Mouse (Mus musculus) fat pad, adult 2 months (tissue): ENCODE data around the gene Gm17660.

Experiments used
- DNase-seq: peaks from one replicate; pipeline ENCODE4 v3.0.0-alpha.2; 2011; ENCODE audit warnings: low read depth, low spot score; ENCODE audit errors: extremely low read depth

Gm17660 gene

GRCm38 (mm10) chr5:104077508-104077907 lies at the start of gene Gm17660:
Gm17660 (minus strand) TSS chr5:104077608.
- DNase-seq = no peak

GRCm38 (mm10) chr5:104126561-104127320 lies 49.3 kb upstream of the Gm17660 start:
- no peak for DNase-seq

- DNase-seq = no peak
Measured at GRCm38 (mm10) chr5:104124016-104124658, 46.7 kb upstream of the Gm17660 start.

DNA sequence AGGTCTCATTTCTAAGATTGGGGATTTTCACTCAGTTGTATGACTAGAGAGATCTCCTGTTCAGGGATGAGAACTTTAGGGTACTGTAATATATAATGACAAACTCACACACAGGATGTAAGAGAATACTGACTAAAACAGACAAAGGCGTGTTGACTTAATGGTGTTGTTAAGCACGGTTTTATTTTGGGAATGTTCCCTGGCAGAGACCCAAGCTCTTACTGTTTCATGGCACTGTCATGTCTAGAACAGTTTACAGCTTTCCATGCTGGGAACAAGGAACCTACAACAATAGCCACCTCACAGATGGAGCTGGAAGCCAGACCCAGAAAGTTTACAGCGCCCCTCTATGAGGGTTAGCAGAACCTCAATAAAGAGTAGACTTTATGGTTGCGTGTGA lies 38.5 kb upstream of the Gm17660 start:
- DNase-seq = no peak

- DNase-seq = no peak
Measured at GRCm38 (mm10) chr5:104115118-104115517, 37.7 kb upstream of the Gm17660 start.

DNA sequence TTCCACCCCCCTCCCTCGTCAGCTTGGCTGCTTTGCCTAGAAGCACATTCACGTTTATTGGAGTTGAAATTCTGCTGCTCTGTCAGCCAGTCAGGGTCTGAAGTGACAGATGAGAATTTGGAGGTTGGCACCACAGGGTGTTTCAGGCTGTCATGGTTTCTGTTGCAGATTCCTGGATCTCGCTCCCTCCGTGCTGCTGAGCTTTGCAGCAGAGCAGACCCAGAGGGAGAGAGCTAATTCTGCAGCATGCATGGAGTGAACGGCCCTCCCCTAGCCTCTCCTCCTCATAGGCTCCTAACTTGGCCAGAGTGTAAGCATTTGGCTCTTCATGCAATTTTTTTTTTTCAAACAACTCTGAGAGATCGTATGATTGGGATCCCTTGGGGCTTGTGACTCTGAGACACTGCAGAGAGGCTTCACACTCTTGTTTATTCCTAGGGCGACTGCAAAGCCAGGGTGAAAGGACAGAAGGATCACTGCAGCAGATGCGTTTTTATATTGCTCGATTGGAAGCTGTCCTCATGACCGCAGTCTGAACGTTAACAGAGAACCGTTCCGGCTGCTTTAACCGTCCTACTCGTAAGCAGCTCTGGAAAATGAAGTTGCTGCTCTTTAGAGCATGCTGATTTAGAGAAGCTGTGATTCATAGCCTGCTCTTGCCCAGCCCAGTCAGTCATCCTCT lies 36.2 kb upstream of the Gm17660 start, which contains the start of gene Sparcl1:
Sparcl1 (minus strand) TSS at position 243 of the 682 bp plus-strand sequence.
- DNase-seq = no peak

GRCm38 (mm10) chr5:104112511-104112910 lies 35.1 kb upstream of the Gm17660 start:
- no peak for DNase-seq

DNA sequence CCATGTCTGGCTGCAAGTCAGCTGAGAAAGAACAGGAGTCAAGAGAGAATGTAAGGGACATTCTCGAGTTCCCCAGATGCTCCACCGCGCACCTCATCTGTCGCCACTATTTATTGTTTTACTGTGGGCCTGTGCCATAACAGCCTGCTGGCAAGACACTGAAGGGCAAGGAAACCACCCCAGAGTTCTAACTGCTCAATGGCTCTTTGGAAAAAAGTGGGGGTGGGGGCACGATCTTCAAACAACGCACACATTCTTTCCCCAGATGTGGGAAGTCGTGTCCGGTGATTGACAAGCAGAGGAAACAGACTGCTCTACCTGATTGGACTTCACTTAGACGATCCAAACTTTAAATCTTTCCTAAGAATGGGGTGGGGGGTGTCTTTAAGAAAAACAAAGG lies 34.6 kb upstream of the Gm17660 start:
- no peak for DNase-seq

- no peak for DNase-seq
Measured at GRCm38 (mm10) chr5:104110171-104110920, 32.9 kb upstream of the Gm17660 start.

GRCm38 (mm10) chr5:104109516-104109915 lies 32.1 kb upstream of the Gm17660 start:
- DNase-seq = no peak

GRCm38 (mm10) chr5:104108879-104109369 lies 31.5 kb upstream of the Gm17660 start:
- DNase-seq = no peak

DNA sequence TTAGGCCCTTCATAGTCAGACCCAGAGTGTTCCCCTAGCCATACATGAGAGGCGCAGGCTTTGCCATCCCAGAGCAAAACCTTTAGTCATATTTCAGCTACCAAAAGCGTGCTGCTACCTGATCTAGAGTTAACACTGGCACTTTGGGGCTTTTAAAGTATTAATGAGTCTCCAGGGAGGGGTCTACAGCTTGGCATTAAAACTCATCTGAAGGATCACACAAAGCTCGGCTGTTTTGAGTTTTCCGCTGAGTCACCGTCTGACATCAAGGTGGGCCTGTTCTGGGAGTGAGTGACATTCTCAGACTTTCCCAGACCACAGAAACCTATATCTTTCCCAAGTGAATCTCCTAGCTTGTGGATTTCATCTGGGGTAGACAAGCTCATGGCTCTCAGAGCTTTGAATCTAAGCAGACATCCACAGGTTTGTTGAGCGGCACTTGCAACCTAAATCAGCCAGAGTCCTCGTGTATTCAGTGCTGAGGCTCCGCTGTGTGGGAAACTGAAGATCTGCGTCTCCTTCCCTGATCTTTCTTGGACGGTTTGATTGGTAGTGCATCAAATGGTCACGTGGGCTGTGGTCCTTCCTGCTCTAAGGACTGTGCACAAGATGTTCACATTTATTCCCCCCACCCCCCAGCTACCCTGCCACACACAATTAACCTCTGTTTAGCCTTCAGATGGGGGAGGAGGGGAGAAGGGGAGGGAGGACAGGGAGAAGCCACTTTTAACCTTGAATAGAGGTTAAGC lies 30.9 kb upstream of the Gm17660 start:
- DNase-seq = no peak

GRCm38 (mm10) chr5:104104111-104104510 lies 26.7 kb upstream of the Gm17660 start:
- DNase-seq = no peak

GRCm38 (mm10) chr5:104103171-104103570 lies 25.8 kb upstream of the Gm17660 start:
- DNase-seq = no peak

DNA sequence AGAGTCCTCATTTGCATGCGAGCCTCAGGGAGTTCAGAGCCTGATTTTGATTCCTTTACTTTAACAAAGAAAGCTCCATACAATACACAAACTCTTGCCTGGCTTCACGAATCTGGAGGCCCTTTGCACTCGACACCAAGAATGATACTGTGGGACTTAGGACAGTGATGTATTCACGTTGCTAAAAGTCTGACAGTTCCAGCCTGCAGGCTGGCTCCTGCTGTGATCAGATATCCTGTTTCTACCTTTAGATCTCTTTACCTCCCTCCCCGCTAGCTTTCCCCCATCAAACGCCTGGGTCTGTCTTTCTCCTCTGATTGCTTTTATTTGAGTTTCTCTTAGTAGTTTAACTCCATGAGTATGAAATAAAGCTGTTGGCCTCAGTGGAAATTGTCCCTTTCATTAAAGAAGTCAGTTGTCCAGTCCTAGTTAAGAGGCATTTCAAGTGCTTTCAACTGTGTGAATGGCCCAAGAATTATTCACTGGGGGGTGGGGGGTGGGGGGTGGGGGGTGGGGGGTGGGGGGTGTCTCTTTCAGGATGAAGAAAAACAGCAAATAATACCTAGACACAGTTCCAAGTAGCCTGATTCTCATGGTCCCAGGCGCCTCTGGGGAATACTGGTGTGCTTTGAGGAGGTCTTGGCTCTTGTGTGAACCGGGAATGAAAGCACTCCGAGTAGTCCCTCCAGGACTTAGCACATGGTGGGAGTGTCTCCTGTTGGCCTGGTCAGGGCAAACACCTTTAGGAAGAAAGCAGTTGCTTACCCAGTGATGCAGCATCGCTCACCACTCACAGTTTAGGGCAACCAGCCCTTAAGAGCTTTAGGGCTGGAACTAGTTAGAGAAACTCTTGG lies 24.5 kb upstream of the Gm17660 start:
- no peak for DNase-seq

DNA sequence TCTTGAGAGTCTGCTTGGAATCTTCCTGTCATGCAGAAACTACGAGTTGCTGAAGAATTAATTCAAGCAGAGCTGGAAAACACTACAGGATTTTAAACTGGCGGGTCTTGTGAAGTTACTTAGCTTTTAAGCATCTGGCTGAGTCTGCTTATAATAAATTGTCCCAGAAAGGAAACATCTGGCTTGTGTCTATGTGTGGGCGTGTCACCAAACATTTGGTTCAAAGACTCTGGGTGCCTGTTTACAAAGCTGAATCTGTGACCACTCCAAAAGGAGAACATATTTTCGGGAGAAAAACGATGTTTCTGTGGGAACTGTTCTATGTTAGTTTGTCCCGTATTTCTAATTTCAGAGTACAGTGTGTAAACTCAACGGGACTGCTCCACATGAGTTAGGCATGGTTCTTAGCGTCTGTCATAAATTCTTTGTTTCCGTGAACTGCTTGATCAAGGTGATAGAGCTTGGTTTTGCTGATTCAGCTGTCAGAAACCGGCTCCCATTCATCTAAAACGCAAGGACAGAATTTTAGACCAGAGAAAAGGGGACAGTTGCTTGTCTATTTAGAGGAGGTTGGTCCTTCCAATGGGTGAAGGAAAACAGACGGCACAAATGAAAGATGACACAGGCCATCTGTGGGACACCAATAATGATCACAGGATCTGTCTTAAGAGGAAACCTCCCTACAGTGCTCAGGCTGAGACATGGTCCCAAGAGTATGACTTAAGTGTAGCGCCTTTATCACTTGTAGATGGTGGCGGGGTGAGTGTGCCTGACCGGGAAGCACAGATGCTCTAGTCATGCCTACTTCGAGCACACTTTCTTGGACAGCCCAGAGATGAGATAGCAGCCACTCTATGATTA lies 18.9 kb upstream of the Gm17660 start:
- DNase-seq = no peak

- no peak for DNase-seq
Measured at GRCm38 (mm10) chr5:104095416-104096077, 18.1 kb upstream of the Gm17660 start.

DNA sequence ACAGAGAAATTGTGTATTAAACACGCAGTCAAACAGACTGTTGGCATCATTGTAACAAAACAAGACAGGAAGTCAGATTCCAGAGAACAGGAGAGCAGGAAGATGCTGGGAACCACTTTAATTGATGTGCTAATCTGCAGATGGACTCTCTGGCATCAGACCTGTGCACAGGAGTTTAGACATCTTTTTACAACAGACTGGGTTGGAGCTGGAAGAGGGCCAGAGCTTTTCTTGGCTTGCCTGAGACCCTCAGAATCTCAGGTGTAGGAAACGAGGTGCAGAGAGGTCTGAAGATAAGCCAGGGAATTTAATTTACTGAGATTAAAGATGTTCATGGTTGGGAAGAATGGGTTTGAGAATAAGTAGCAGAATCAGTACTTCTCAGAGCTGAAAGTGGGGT lies 12.3 kb upstream of the Gm17660 start:
- no peak for DNase-seq
